Comparison of ENCODE assay signal across 8 mouse cellular contexts in genomic region chr3:129901271-129901809, GRCm38 (mm10). TPM values are rescaled to one million over a fixed set of nuclear protein-coding genes. Genes with fewer than 3 reads are reported as not detected.
DNase-seq lines count a peak whose midpoint lies in the region; ATAC-seq and TF ChIP-seq lines count a peak whose summit lies in the region.

TSS of gene Casp6 (plus strand) at chr3:129901425.

- TF ChIP-seq CTCF in left cerebral cortex, adult 2 months (IDR thresholded peaks at IDR 0.05), result no peak

- no peak within 1 kb of the TSS for H3K27ac ChIP-seq in left cerebral cortex, adult 2 months

- DNase-seq in adrenal gland, adult (ENCODE audit: inconsistent age in 2 of 2, low spot score in 1 of 2), result peak; percentile 87 to 97
- peak; percentile 87 for DNase-seq in embryo, embryonic 10.5 days (ENCODE audit: low spot score)
- DNase-seq in gastrocnemius, postnatal 25 days, result peak; percentile 79
- peak; percentile 89 for DNase-seq in induced T-regulatory cell, adult 2 months (ENCODE audit: low read depth)
- DNase-seq in left cerebral cortex, adult 2 months (ENCODE audit: extremely low spot score in 1 of 2, low spot score in 2 of 2), result peak; percentile 59 to 61
- peak; percentile 70 to 77 for DNase-seq in right cerebral cortex, postnatal 10 days (ENCODE audit: low spot score in 2 of 2)
- DNase-seq in urinary bladder, postnatal 14 days (ENCODE audit: low spot score), result peak; percentile 88

- peak within 1 kb of the TSS; percentile 51 for H3K4me3 ChIP-seq in left cerebral cortex, adult 2 months

- intact Hi-C loops in left cerebral cortex, adult 2 months (cut with DNase I), result loop anchor here (10.0 kb wide), 1 partner anchor 803 kb away; the partner anchor contains the start of gene Ostc

- ATAC-seq in megakaryocyte, adult 5-6 weeks (ENCODE audit: poor library complexity, severe bottlenecking), result peak; percentile 88

RNA-seq across cellular contexts. Expression of gene Casp6, which starts in this region (rescaled TPM):
- total RNA-seq in gastrocnemius, postnatal 25 days (2021), result 1 to 10 TPM; 3.2 to 3.6 TPM
- 1 to 10 TPM; 4.3 to 6.6 TPM for total RNA-seq in left cerebral cortex, adult 2 months (2021)
- 24.6 and 32.3 TPM in 2 replicates for total RNA-seq in megakaryocyte, adult 5-6 weeks (2015)
- 14.1 and 17.1 TPM in 2 replicates for total RNA-seq in megakaryocyte, adult 5-6 weeks (2017)
